Mouse (Mus musculus) cerebellum, adult 2 months (tissue): Measurements from ENCODE around the gene Bcas3.

ENCODE experiments used
- CTCF ChIP-seq: fragments of 200-500 bp; IDR thresholded peaks from 2 replicates; pipeline ENCODE4 v1.5.1; 2011; ENCODE audit warnings: low read depth, mild to moderate bottlenecking, control low read depth, low read length, moderate library complexity, borderline replicate concordance; ENCODE audit not compliant: insufficient read depth
- POLR2A ChIP-seq: fragments of 200-500 bp; IDR thresholded peaks from 2 replicates; pipeline ENCODE4 v1.6.1; 2011; ENCODE audit warnings: low read length, control low read depth, borderline replicate concordance; ENCODE audit not compliant: insufficient read depth

- TF ChIP-seq CTCF (no peak), POLR2A (no peak)
These were observed 484.3 kb downstream of the Bcas3 start for GRCm38 (mm10) chr11:85837291-85837647.
